Mouse (Mus musculus): ENCODE data around the gene Tm9sf4. TPM values are rescaled to one million over a fixed set of nuclear protein-coding genes. Genes with fewer than 3 reads are reported as not detected.

The Tm9sf4 gene
- polyA plus RNA-seq, 1 experiment from 2014 or later: 36.2 TPM

GRCm38 (mm10) chr2:153194255-153194654, 33.2 kb downstream of the Tm9sf4 start:
- 0 out of 2 replicates have a peak, but pooled peaks have one; percentile 24 for ATAC-seq (ENCODE audit: low read depth)
- peaks cover 20% of the 10 kb centered on the region for H3K36me3 ChIP-seq (ENCODE audit: control insufficient read depth, insufficient read depth)

GRCm38 (mm10) chr2:153198485-153198884, 37.4 kb downstream of the Tm9sf4 start:
- Histone ChIP-seq H3K27ac (ENCODE audit: low read length) (no peak overlapping the region), H3K4me3 (ENCODE audit: low read depth, low read length) (no peak overlapping the region), H3K9me3 (replicated peaks; ENCODE audit: control insufficient read depth, low read length) (no peaks in the 10 kb centered on the region), H3K27me3 (ENCODE audit: control insufficient read depth, insufficient read depth, low read depth, low read length) (no peaks in the 10 kb centered on the region), H3K4me1 (ENCODE audit: control insufficient read depth, low read depth, low read length) (peaks cover 4% of the 10 kb centered on the region; the same call in 1 of the 2 replicates), H3K36me3 (ENCODE audit: control insufficient read depth, insufficient read depth) (peaks cover 26% of the 10 kb centered on the region), H3K9ac (ENCODE audit: low read depth, low read length) (no peak overlapping the region), H3K4me2 (ENCODE audit: low read depth, low read length) (no peak overlapping the region)
- 43% methylated on average over 5 of the region's 5 CpGs for WGBS (ENCODE audit: insufficient replicate concordance)
- ATAC-seq (ENCODE audit: low read depth): no peak

More at GRCm38 (mm10) chr2:153194255-153194654, 33.2 kb downstream of the Tm9sf4 start:
- Histone ChIP-seq H3K4me3 (ENCODE audit: low read depth, low read length) (no peak overlapping the region), H3K4me2 (ENCODE audit: low read depth, low read length) (no peak overlapping the region), H3K9me3 (replicated peaks; ENCODE audit: control insufficient read depth, low read length) (no peaks in the 10 kb centered on the region), H3K4me1 (ENCODE audit: control insufficient read depth, low read depth, low read length) (peaks cover 4% of the 10 kb centered on the region; the same call in 1 of the 2 replicates), H3K27ac (ENCODE audit: low read length) (no peak overlapping the region), H3K9ac (ENCODE audit: low read depth, low read length) (no peak overlapping the region), H3K27me3 (ENCODE audit: control insufficient read depth, insufficient read depth, low read depth, low read length) (no peaks in the 10 kb centered on the region)
- 52% methylated on average over 3 of the region's 3 CpGs for WGBS (ENCODE audit: insufficient replicate concordance)

GRCm38 (mm10) chr2:153199114-153199513, 38.0 kb downstream of the Tm9sf4 start:
- Histone ChIP-seq H3K4me1 (ENCODE audit: control insufficient read depth, low read depth, low read length) (peaks cover 4% of the 10 kb centered on the region; the same call in 1 of the 2 replicates), H3K27me3 (ENCODE audit: control insufficient read depth, insufficient read depth, low read depth, low read length) (no peaks in the 10 kb centered on the region), H3K4me2 (ENCODE audit: low read depth, low read length) (no peak overlapping the region), H3K27ac (ENCODE audit: low read length) (no peak overlapping the region), H3K36me3 (ENCODE audit: control insufficient read depth, insufficient read depth) (peaks cover 27% of the 10 kb centered on the region), H3K9me3 (replicated peaks; ENCODE audit: control insufficient read depth, low read length) (no peaks in the 10 kb centered on the region), H3K9ac (ENCODE audit: low read depth, low read length) (no peak overlapping the region), H3K4me3 (ENCODE audit: low read depth, low read length) (no peak overlapping the region)
- WGBS (ENCODE audit: insufficient replicate concordance): 50% methylated on average over 2 of the region's 2 CpGs
- ATAC-seq (ENCODE audit: low read depth): no peak; the same call in 1 of the 2 replicates

- H3K9me3 ChIP-seq (replicated peaks; ENCODE audit: control insufficient read depth, low read length): no peaks in the 10 kb centered on the region
- H3K9ac ChIP-seq (ENCODE audit: low read depth, low read length): no peak overlapping the region
- H3K27me3 ChIP-seq (ENCODE audit: control insufficient read depth, insufficient read depth, low read depth, low read length): no peaks in the 10 kb centered on the region
- no peak overlapping the region for H3K27ac ChIP-seq (ENCODE audit: low read length)
- ATAC-seq (ENCODE audit: low read depth): no peak
- peaks cover 4% of the 10 kb centered on the region; the same call in 1 of the 2 replicates for H3K4me1 ChIP-seq (ENCODE audit: control insufficient read depth, low read depth, low read length)
- H3K4me2 ChIP-seq (ENCODE audit: low read depth, low read length): no peak overlapping the region
- whole genome bisulfite sequencing (ENCODE audit: insufficient replicate concordance): 83% methylated on average over 1 of the region's 1 CpGs
- peaks cover 29% of the 10 kb centered on the region for H3K36me3 ChIP-seq (ENCODE audit: control insufficient read depth, insufficient read depth)
- no peak overlapping the region for H3K4me3 ChIP-seq (ENCODE audit: low read depth, low read length)
These were observed 41.7 kb downstream of the Tm9sf4 start for GRCm38 (mm10) chr2:153202766-153203165.

GRCm38 (mm10) chr2:153208149-153208548, 47.0 kb downstream of the Tm9sf4 start:
- H3K36me3 ChIP-seq (ENCODE audit: control insufficient read depth, insufficient read depth): peaks cover 26% of the 10 kb centered on the region
- H3K4me3 ChIP-seq (ENCODE audit: low read depth, low read length): no peak overlapping the region
- ATAC-seq (ENCODE audit: low read depth): no peak
- no peak overlapping the region for H3K9ac ChIP-seq (ENCODE audit: low read depth, low read length)
- H3K9me3 ChIP-seq (replicated peaks; ENCODE audit: control insufficient read depth, low read length): no peaks in the 10 kb centered on the region
- no peak overlapping the region for H3K4me2 ChIP-seq (ENCODE audit: low read depth, low read length)
- no peaks in the 10 kb centered on the region for H3K27me3 ChIP-seq (ENCODE audit: control insufficient read depth, insufficient read depth, low read depth, low read length)
- WGBS (ENCODE audit: insufficient replicate concordance): 82% methylated on average over 2 of the region's 2 CpGs
- no peak overlapping the region for H3K27ac ChIP-seq (ENCODE audit: low read length)
- no peaks in the 10 kb centered on the region for H3K4me1 ChIP-seq (ENCODE audit: control insufficient read depth, low read depth, low read length)

GRCm38 (mm10) chr2:153209286-153209685, 48.2 kb downstream of the Tm9sf4 start:
- H3K4me3 ChIP-seq (ENCODE audit: low read depth, low read length): no peak overlapping the region
- no peaks in the 10 kb centered on the region for H3K27me3 ChIP-seq (ENCODE audit: control insufficient read depth, insufficient read depth, low read depth, low read length)
- no peaks in the 10 kb centered on the region for H3K4me1 ChIP-seq (ENCODE audit: control insufficient read depth, low read depth, low read length)
- no peak for ATAC-seq (ENCODE audit: low read depth)
- H3K27ac ChIP-seq (ENCODE audit: low read length): no peak overlapping the region
- H3K9me3 ChIP-seq (replicated peaks; ENCODE audit: control insufficient read depth, low read length): no peaks in the 10 kb centered on the region
- peaks cover 23% of the 10 kb centered on the region for H3K36me3 ChIP-seq (ENCODE audit: control insufficient read depth, insufficient read depth)
- no peak overlapping the region for H3K9ac ChIP-seq (ENCODE audit: low read depth, low read length)
- 89% methylated on average over 5 of the region's 5 CpGs for WGBS (ENCODE audit: insufficient replicate concordance)
- no peak overlapping the region for H3K4me2 ChIP-seq (ENCODE audit: low read depth, low read length)

GRCm38 (mm10) chr2:153211451-153211850, 50.3 kb downstream of the Tm9sf4 start:
- WGBS (ENCODE audit: insufficient replicate concordance): 57% methylated on average over 5 of the region's 5 CpGs
- no peak for ATAC-seq (ENCODE audit: low read depth)
- peaks cover 8% of the 10 kb centered on the region for H3K4me1 ChIP-seq (ENCODE audit: control insufficient read depth, low read depth, low read length)
- H3K27ac ChIP-seq (ENCODE audit: low read length): no peak overlapping the region
- no peak overlapping the region for H3K4me2 ChIP-seq (ENCODE audit: low read depth, low read length)
- H3K9me3 ChIP-seq (replicated peaks; ENCODE audit: control insufficient read depth, low read length): no peaks in the 10 kb centered on the region
- H3K4me3 ChIP-seq (ENCODE audit: low read depth, low read length): no peak overlapping the region
- H3K27me3 ChIP-seq (ENCODE audit: control insufficient read depth, insufficient read depth, low read depth, low read length): no peaks in the 10 kb centered on the region
- peaks cover 11% of the 10 kb centered on the region for H3K36me3 ChIP-seq (ENCODE audit: control insufficient read depth, insufficient read depth)
- H3K9ac ChIP-seq (ENCODE audit: low read depth, low read length): no peak overlapping the region

- H3K36me3 ChIP-seq (ENCODE audit: control insufficient read depth, insufficient read depth): peaks cover 11% of the 10 kb centered on the region
- no peak overlapping the region for H3K9ac ChIP-seq (ENCODE audit: low read depth, low read length)
- H3K9me3 ChIP-seq (replicated peaks; ENCODE audit: control insufficient read depth, low read length): no peaks in the 10 kb centered on the region
- H3K27ac ChIP-seq (ENCODE audit: low read length): no peak overlapping the region
- no peak overlapping the region for H3K4me3 ChIP-seq (ENCODE audit: low read depth, low read length)
- 77% methylated on average over 4 of the region's 4 CpGs for WGBS (ENCODE audit: insufficient replicate concordance)
- H3K4me2 ChIP-seq (ENCODE audit: low read depth, low read length): no peak overlapping the region
- no peaks in the 10 kb centered on the region for H3K27me3 ChIP-seq (ENCODE audit: control insufficient read depth, insufficient read depth, low read depth, low read length)
- ATAC-seq (ENCODE audit: low read depth): no peak
- H3K4me1 ChIP-seq (ENCODE audit: control insufficient read depth, low read depth, low read length): peaks cover 8% of the 10 kb centered on the region
These were observed 52.2 kb downstream of the Tm9sf4 start for GRCm38 (mm10) chr2:153213351-153213750.

GRCm38 (mm10) chr2:153214771-153215259, 53.7 kb downstream of the Tm9sf4 start:
- no peak overlapping the region for H3K4me3 ChIP-seq (ENCODE audit: low read depth, low read length)
- H3K4me2 ChIP-seq (ENCODE audit: low read depth, low read length): no peak overlapping the region
- WGBS (ENCODE audit: insufficient replicate concordance): 22% methylated on average over 6 of the region's 6 CpGs
- no peaks in the 10 kb centered on the region for H3K27me3 ChIP-seq (ENCODE audit: control insufficient read depth, insufficient read depth, low read depth, low read length)
- peak; percentile 40; the same call in 1 of the 2 replicates for ATAC-seq (ENCODE audit: low read depth)
- peaks cover under 1% of the 10 kb centered on the region; the same call in 1 of the 2 replicates for H3K36me3 ChIP-seq (ENCODE audit: control insufficient read depth, insufficient read depth)
- H3K27ac ChIP-seq (ENCODE audit: low read length): peak overlapping the region; percentile 16; the same call in 1 of the 2 replicates
- peaks cover 8% of the 10 kb centered on the region for H3K4me1 ChIP-seq (ENCODE audit: control insufficient read depth, low read depth, low read length)
- H3K9me3 ChIP-seq (replicated peaks; ENCODE audit: control insufficient read depth, low read length): no peaks in the 10 kb centered on the region
- H3K9ac ChIP-seq (ENCODE audit: low read depth, low read length): no peak overlapping the region

Measured in liver, embryonic 16.5 days (tissue).